ENCODE assay signal across 30 mouse cellular contexts in genomic region chr5:150378586-150378985, GRCm38 (mm10).
"Had no signal": no experiment of that assay in that cellular context is flagged by ENCODE, and none has a peak within 500 bp of the region (broad histone marks: within the 10 kb centered on the region; RNA-seq: fewer than 3 reads in every experiment).

No protein-coding gene starts in this region.

- ATAC-seq: liver, embryonic 12.5 days; liver, postnatal 0 days; lung, postnatal 0 days; midbrain, embryonic 13.5 days; midbrain, embryonic 15.5 days; midbrain, embryonic 16.5 days had no signal

- H3K27ac ChIP-seq: limb, embryonic 10.5 days; limb, embryonic 12.5 days; limb, embryonic 13.5 days; limb, embryonic 15.5 days; liver, embryonic 12.5 days; liver, embryonic 13.5 days; liver, embryonic 14.5 days; liver, embryonic 15.5 days; lung, embryonic 15.5 days; macrophage; midbrain, embryonic 10.5 days; midbrain, embryonic 12.5 days; midbrain, embryonic 13.5 days; midbrain, embryonic 15.5 days had no signal

- H3K4me1 ChIP-seq: limb, embryonic 12.5 days; limb, embryonic 13.5 days; limb, embryonic 15.5 days; liver, embryonic 12.5 days; liver, embryonic 13.5 days; liver, embryonic 15.5 days; lung, embryonic 15.5 days; megakaryocyte, embryonic 14.5 days; midbrain, embryonic 10.5 days; midbrain, embryonic 12.5 days; midbrain, embryonic 13.5 days; midbrain, embryonic 15.5 days had no signal

- DNase-seq: left cerebral cortex, postnatal 4 days; liver; liver, embryonic 13.5 days; liver, postnatal 0 days; lung, adult 2 months; lung, embryonic 14.5 days; lung, postnatal 10 days; lung, postnatal 14 days; lung, postnatal 36 days; lung, postnatal 4 days; midbrain, embryonic 14.5 days had no signal

- H3K4me2 ChIP-seq: limb, embryonic 12.5 days; limb, embryonic 13.5 days; limb, embryonic 15.5 days; liver, embryonic 11.5 days; liver, embryonic 12.5 days; liver, embryonic 13.5 days; liver, embryonic 15.5 days; lung, embryonic 14.5 days; lung, embryonic 15.5 days; midbrain, embryonic 11.5 days; midbrain, embryonic 12.5 days; midbrain, embryonic 13.5 days; midbrain, embryonic 15.5 days had no signal

- H3K4me3 ChIP-seq: limb, embryonic 10.5 days; limb, embryonic 12.5 days; limb, embryonic 13.5 days; limb, embryonic 15.5 days; liver, embryonic 12.5 days; liver, embryonic 13.5 days; liver, embryonic 15.5 days; lung, embryonic 15.5 days; megakaryocyte, embryonic 14.5 days; midbrain, embryonic 10.5 days; midbrain, embryonic 12.5 days; midbrain, embryonic 13.5 days; midbrain, embryonic 15.5 days; myocyte had no signal

- H3K9me3 ChIP-seq: limb, embryonic 10.5 days; limb, embryonic 12.5 days; limb, embryonic 13.5 days; limb, embryonic 15.5 days; liver, embryonic 12.5 days; liver, embryonic 13.5 days; liver, embryonic 15.5 days; lung, embryonic 15.5 days; megakaryocyte, embryonic 14.5 days; midbrain, embryonic 10.5 days; midbrain, embryonic 12.5 days; midbrain, embryonic 15.5 days had no signal

- H3K27me3 ChIP-seq: limb, embryonic 12.5 days; limb, embryonic 13.5 days; limb, embryonic 15.5 days; liver, embryonic 12.5 days; liver, embryonic 13.5 days; liver, embryonic 15.5 days; lung, embryonic 15.5 days; megakaryocyte, embryonic 14.5 days; midbrain, embryonic 12.5 days; midbrain, embryonic 13.5 days; midbrain, embryonic 15.5 days had no signal

- H3K9ac ChIP-seq: limb, embryonic 12.5 days; limb, embryonic 13.5 days; limb, embryonic 15.5 days; liver, embryonic 12.5 days; liver, embryonic 13.5 days; liver, embryonic 14.5 days; liver, embryonic 15.5 days; liver, postnatal 0 days; lung, embryonic 14.5 days; lung, embryonic 15.5 days; midbrain, embryonic 12.5 days; midbrain, embryonic 13.5 days; midbrain, embryonic 15.5 days had no signal

- H3K36me3 ChIP-seq: limb, embryonic 10.5 days; limb, embryonic 12.5 days; liver, embryonic 13.5 days; liver, embryonic 15.5 days; lung, embryonic 15.5 days; midbrain, embryonic 10.5 days had no signal
